Comparison of ENCODE assay signal across 20 mouse cellular contexts in genomic region chr10:39956340-39956878, GRCm38 (mm10). TPM values are rescaled to one million over a fixed set of nuclear protein-coding genes. Genes with fewer than 3 reads are reported as not detected.
DNase-seq lines count a peak whose midpoint lies in the region; ATAC-seq and TF ChIP-seq lines count a peak whose summit lies in the region.
"Had no signal": no experiment of that assay in that cellular context is flagged by ENCODE, and none has a peak within 500 bp of the region (broad histone marks: within the 10 kb centered on the region; RNA-seq: fewer than 3 reads in every experiment).

No protein-coding gene starts in this region.

- no peaks in the 10 kb centered on the region for H3K27me3 ChIP-seq in heart, adult 2 months (ENCODE audit: control insufficient read depth, insufficient read depth, low read length)
- no peaks in the 10 kb centered on the region for H3K27me3 ChIP-seq in liver, embryonic 14.5 days (ENCODE audit: control insufficient read depth, insufficient read depth, low read length)
- H3K27me3 ChIP-seq in liver, embryonic 12.5 days (replicated peaks), result no peaks in the 10 kb centered on the region; the same call in 1 of the 2 replicates
- no peaks in the 10 kb centered on the region; a peak in 1 of 4 replicates for H3K27me3 ChIP-seq in MEL (ENCODE audit: control insufficient read depth in 1 of 2, insufficient read depth in 2 of 2, low read length in 2 of 2)
- no peaks in the 10 kb centered on the region for H3K27me3 ChIP-seq in kidney, postnatal 0 days (ENCODE audit: insufficient read depth, low read length)
- H3K27me3 ChIP-seq: heart, embryonic 15.5 days; limb, embryonic 12.5 days; lung, embryonic 15.5 days; megakaryocyte, embryonic 14.5 days had no signal

- H3K4me3 ChIP-seq in heart, adult 2 months, result no peak overlapping the region
- H3K4me3 ChIP-seq in liver, embryonic 14.5 days (ENCODE audit: insufficient read depth in 1 of 2, low read depth in 2 of 2, low read length in 2 of 2), result no peak overlapping the region
- H3K4me3 ChIP-seq in liver, embryonic 12.5 days, result no peak overlapping the region
- no peak overlapping the region for H3K4me3 ChIP-seq in MEL (ENCODE audit: control insufficient read depth in 1 of 2, insufficient read depth in 1 of 2, low read depth in 2 of 2, low read length in 2 of 2)
- H3K4me3 ChIP-seq in kidney, postnatal 0 days (replicated peaks; ENCODE audit: low read depth, low read length), result no peak overlapping the region
- H3K4me3 ChIP-seq: heart, embryonic 15.5 days; limb, embryonic 12.5 days; lung, embryonic 15.5 days; megakaryocyte, embryonic 14.5 days had no signal

- H3K36me3 ChIP-seq in heart, adult 2 months (ENCODE audit: control insufficient read depth, insufficient read depth, low read length), result peaks cover 4% of the 10 kb centered on the region; the same call in 1 of the 2 replicates
- H3K36me3 ChIP-seq in liver, embryonic 14.5 days (replicated peaks; ENCODE audit: control insufficient read depth, insufficient read depth, low read depth), result no peaks in the 10 kb centered on the region
- no peaks in the 10 kb centered on the region for H3K36me3 ChIP-seq in liver, embryonic 12.5 days
- no peaks in the 10 kb centered on the region for H3K36me3 ChIP-seq in MEL (ENCODE audit: control insufficient read depth in 1 of 2, insufficient read depth in 2 of 2, low read length in 2 of 2)
- no peaks in the 10 kb centered on the region for H3K36me3 ChIP-seq in kidney, postnatal 0 days (ENCODE audit: insufficient read depth, low read length)
- H3K36me3 ChIP-seq: heart, embryonic 15.5 days; limb, embryonic 12.5 days; lung, embryonic 15.5 days had no signal

- no peak for DNase-seq in heart, adult 2 months
- no peak for DNase-seq in heart, postnatal 25 days (ENCODE audit: low spot score)
- no peak for DNase-seq in liver, embryonic 14.5 days (ENCODE audit: low read depth in 3 of 3, low spot score in 3 of 3)
- DNase-seq in MEL (ENCODE audit: low read depth, low spot score), result peak; percentile 53
- peak; percentile 38 for DNase-seq in kidney, postnatal 0 days (ENCODE audit: low spot score)
- DNase-seq in spleen, adult 18-20 months, result no peak
- no peak for DNase-seq in adrenal gland, adult 2 months
- DNase-seq: adrenal gland, postnatal 36 days; retina, postnatal 1 day had no signal

- H3K9me3 ChIP-seq in liver, embryonic 14.5 days (ENCODE audit: control insufficient read depth, low read length), result no peaks in the 10 kb centered on the region
- no peaks in the 10 kb centered on the region for H3K9me3 ChIP-seq in liver, embryonic 12.5 days (replicated peaks)
- no peaks in the 10 kb centered on the region for H3K9me3 ChIP-seq in MEL (replicated peaks; ENCODE audit: insufficient read depth, low read length)
- H3K9me3 ChIP-seq in kidney, postnatal 0 days (replicated peaks; ENCODE audit: low read length), result no peaks in the 10 kb centered on the region
- H3K9me3 ChIP-seq: heart, embryonic 15.5 days; limb, embryonic 12.5 days; lung, embryonic 15.5 days; megakaryocyte, embryonic 14.5 days had no signal

- ATAC-seq in liver, embryonic 14.5 days (ENCODE audit: insufficient read depth), result no peak
- ATAC-seq in liver, embryonic 12.5 days, result no peak
- no peak for ATAC-seq in kidney, postnatal 0 days (replicated peaks; ENCODE audit: low FRiP score, low read depth)
- ATAC-seq: CD4-positive, CD25-positive, alpha-beta regulatory T cell, adult 4 months had no signal

- peak; percentile 52 for TF ChIP-seq RAD21 in MEL (IDR thresholded peaks at IDR 0.05; ENCODE audit: low read depth, low read length)

- peaks cover 4% of the 10 kb centered on the region for H3K4me1 ChIP-seq in heart, adult 2 months (ENCODE audit: control insufficient read depth, insufficient read depth, low read length)
- H3K4me1 ChIP-seq in liver, embryonic 14.5 days (replicated peaks; ENCODE audit: control insufficient read depth in 2 of 2, insufficient read depth in 2 of 2, low read length in 1 of 2), result peaks cover 0 to 4% of the 10 kb centered on the region in 2 experiments; a peak in 2 of 4 replicates
- H3K4me1 ChIP-seq in liver, embryonic 12.5 days, result peaks cover 19% of the 10 kb centered on the region
- H3K4me1 ChIP-seq in MEL (ENCODE audit: control insufficient read depth in 1 of 2, insufficient read depth in 2 of 2, low read length in 2 of 2), result no peaks in the 10 kb centered on the region
- H3K4me1 ChIP-seq in kidney, postnatal 0 days (replicated peaks; ENCODE audit: insufficient read depth, low read length), result no peaks in the 10 kb centered on the region

- no peaks in the 10 kb centered on the region for H3K79me2 ChIP-seq in heart, adult 2 months (replicated peaks; ENCODE audit: control insufficient read depth, insufficient read depth, low read length)
- H3K79me2 ChIP-seq in MEL (ENCODE audit: control insufficient read depth, insufficient read depth, low read length, poor library complexity), result no peaks in the 10 kb centered on the region

- no peak overlapping the region for H3K9ac ChIP-seq in heart, adult 2 months (ENCODE audit: low read depth, low read length)
- H3K9ac ChIP-seq in liver, embryonic 14.5 days (replicated peaks), result no peak overlapping the region
- no peak overlapping the region for H3K9ac ChIP-seq in liver, embryonic 12.5 days
- H3K9ac ChIP-seq in MEL (ENCODE audit: control insufficient read depth, low read depth, low read length, poor library complexity, severe bottlenecking), result no peak overlapping the region
- H3K9ac ChIP-seq in kidney, postnatal 0 days (ENCODE audit: low read depth, low read length), result no peak overlapping the region
- H3K9ac ChIP-seq: heart, embryonic 15.5 days; limb, embryonic 12.5 days; lung, embryonic 15.5 days had no signal

- TF ChIP-seq POLR2A in heart, adult 2 months (IDR thresholded peaks at IDR 0.05; ENCODE audit: insufficient read depth, low read depth, low read length), result no peak
- no peak for TF ChIP-seq POLR2A in MEL (IDR thresholded peaks at IDR 0.05; ENCODE audit: control insufficient read depth in 1 of 2, insufficient read depth in 1 of 2, low read depth in 1 of 2, low read length in 2 of 2, poor library complexity in 1 of 2)

- intact Hi-C loops in heart, adult 2 months (cut with DNase I), result loop anchor here (5.0 to 10.0 kb wide), 3 partner anchors 59 to 542 kb away; partner anchors contain the start of gene Mfsd4b4
- intact Hi-C loops in heart, postnatal 25 days (cut with DNase I), result loop anchor here (5.0 kb wide), 1 partner anchor 59 kb away; the partner anchor contains the start of gene Mfsd4b4

- no peak overlapping the region for H3K27ac ChIP-seq in heart, adult 2 months
- H3K27ac ChIP-seq in liver, embryonic 14.5 days, result no peak overlapping the region
- H3K27ac ChIP-seq in liver, embryonic 12.5 days, result no peak overlapping the region
- no peak overlapping the region for H3K27ac ChIP-seq in MEL (ENCODE audit: control insufficient read depth, low read depth, low read length)
- H3K27ac ChIP-seq in kidney, postnatal 0 days, result no peak overlapping the region
- H3K27ac ChIP-seq: heart, embryonic 15.5 days; limb, embryonic 12.5 days; lung, embryonic 15.5 days had no signal

- H3K4me2 ChIP-seq in liver, embryonic 14.5 days (ENCODE audit: low read depth), result no peak overlapping the region
- no peak overlapping the region for H3K4me2 ChIP-seq in liver, embryonic 12.5 days
- no peak overlapping the region for H3K4me2 ChIP-seq in kidney, postnatal 0 days (ENCODE audit: low read length)
- H3K4me2 ChIP-seq: heart, embryonic 15.5 days; limb, embryonic 12.5 days; lung, embryonic 15.5 days had no signal

- TF ChIP-seq CTCF in heart, adult 2 months (IDR thresholded peaks at IDR 0.05), result 0 out of 2 replicates have a peak, but pooled peaks have one; percentile 3
- TF ChIP-seq CTCF in liver, embryonic 14.5 days (IDR thresholded peaks at IDR 0.05; ENCODE audit: low read depth), result peak; percentile 9; the same call in 1 of the 2 replicates
- TF ChIP-seq CTCF in MEL (IDR thresholded peaks at IDR 0.05 in 2 of 3, conservative IDR thresholded peaks at IDR 0.05 in 1 of 3; ENCODE audit: control insufficient read depth in 1 of 3, insufficient read depth in 1 of 3, low read depth in 2 of 3, low read length in 3 of 3, poor library complexity in 1 of 3, severe bottlenecking in 1 of 3), result peak in 2 of 3 experiments; percentile 18 to 54; a peak in 3 of 6 replicates
- peak; percentile 45 for TF ChIP-seq CTCF in kidney, postnatal 0 days (IDR thresholded peaks at IDR 0.05; ENCODE audit: low read depth)

- TF ChIP-seq EP300 in heart, adult 2 months (IDR thresholded peaks at IDR 0.05; ENCODE audit: insufficient read depth, low read depth, low read length), result no peak
- TF ChIP-seq EP300 in liver, embryonic 14.5 days (IDR thresholded peaks at IDR 0.05; ENCODE audit: low read depth), result no peak
- no peak for TF ChIP-seq EP300 in MEL (IDR thresholded peaks at IDR 0.05; ENCODE audit: low read depth in 1 of 2, low read length in 2 of 2)

- WGBS in heart, adult 2 months, result 56% methylated on average over 2 of the region's 2 CpGs
- 46% methylated on average over 2 of the region's 2 CpGs for WGBS in liver, embryonic 14.5 days (ENCODE audit: insufficient replicate concordance)
- WGBS in liver, embryonic 12.5 days (ENCODE audit: insufficient replicate concordance), result 53% methylated on average over 2 of the region's 2 CpGs
- WGBS in kidney, postnatal 0 days, result 60% methylated on average over 2 of the region's 2 CpGs

RNA-seq across cellular contexts. Expression of gene Mfsd4b3, which starts 3.5 kb away (rescaled TPM):
- 1 to 10 TPM; 5.5 to 5.7 TPM for total RNA-seq in heart, adult 2 months (2021)
- 4.6 and 9.0 TPM in 2 replicates for polyA plus RNA-seq in heart, adult 2 months (2012; rRNA removed)
- total RNA-seq in heart, postnatal 25 days (2021), result 1 to 10 TPM; 4.0 to 5.7 TPM
- polyA plus RNA-seq in liver, embryonic 14.5 days (2012; rRNA removed), result 1.2 and 1.4 TPM in 2 replicates
- polyA plus RNA-seq in liver, embryonic 14.5 days (2014; fragmentation: Nextera tagmentation; extraction: Ambion mirVana), result 2.3 TPM in 2 replicates
- polyA plus RNA-seq in liver, embryonic 12.5 days (2016; fragmentation: Nextera tagmentation; extraction: Ambion mirVana), result 0.89 and 1.1 TPM in 2 replicates
- total RNA-seq in MEL (2012; rRNA removed), result not detected in 2 replicates
- polyA plus RNA-seq in MEL (2012; ENCODE audit: insufficient read depth in 1 of 2, insufficient read length in 2 of 2, low read depth in 1 of 2, low replicate concordance in 2 of 2, missing spikeins in 1 of 2), result not detected
- polyA plus RNA-seq in kidney, postnatal 0 days (2015; fragmentation: Nextera tagmentation; extraction: Ambion mirVana), result 7.8 and 8.7 TPM in 2 replicates
- 1 to 10 TPM; 3.9 to 9.7 TPM for total RNA-seq in adrenal gland, adult 2 months (2021)
- polyA plus RNA-seq in adrenal gland, adult 2 months (2012; rRNA removed), result 2.0 and 2.9 TPM in 2 replicates
- total RNA-seq: left cerebral cortex, adult 18-20 months had no signal
- polyA plus RNA-seq: CD4-positive, CD25-positive, alpha-beta regulatory T cell, adult 4 months had no signal

RNA-seq across cellular contexts. Expression of gene Mfsd4b2, which starts 29.7 kb away (rescaled TPM):
- total RNA-seq in heart, adult 2 months (2021), result under 1 TPM; 0.21 to 0.30 TPM
- 0.09 TPM in 1 of 2 replicates, not detected in the other for polyA plus RNA-seq in heart, adult 2 months (2012; rRNA removed)
- not detected for total RNA-seq in heart, postnatal 25 days (2021)
- polyA plus RNA-seq in liver, embryonic 14.5 days (2012; rRNA removed), result 0.04 TPM in 1 of 2 replicates, not detected in the other
- not detected in 2 replicates for polyA plus RNA-seq in liver, embryonic 14.5 days (2014; fragmentation: Nextera tagmentation; extraction: Ambion mirVana)
- not detected in 2 replicates for polyA plus RNA-seq in liver, embryonic 12.5 days (2016; fragmentation: Nextera tagmentation; extraction: Ambion mirVana)
- not detected in 2 replicates for total RNA-seq in MEL (2012; rRNA removed)
- polyA plus RNA-seq in MEL (2012; ENCODE audit: insufficient read depth in 1 of 2, insufficient read length in 2 of 2, low read depth in 1 of 2, low replicate concordance in 2 of 2, missing spikeins in 1 of 2), result not detected
- not detected in 2 replicates for polyA plus RNA-seq in kidney, postnatal 0 days (2015; fragmentation: Nextera tagmentation; extraction: Ambion mirVana)
- under 1 TPM; 0.32 to 0.41 TPM for total RNA-seq in adrenal gland, adult 2 months (2021)
- 0.03 TPM in 1 of 2 replicates, not detected in the other for polyA plus RNA-seq in adrenal gland, adult 2 months (2012; rRNA removed)
- total RNA-seq: neutrophil, adult 5-6 weeks had no signal
- polyA plus RNA-seq: CD4-positive, CD25-positive, alpha-beta regulatory T cell, adult 4 months; embryonic facial prominence, embryonic 11.5 days; heart, embryonic 15.5 days; hindbrain, embryonic 11.5 days; limb, embryonic 12.5 days; lung, embryonic 15.5 days had no signal

RNA-seq across cellular contexts. Expression of gene Mfsd4b5, which starts 30.0 kb away (rescaled TPM):
- total RNA-seq in heart, adult 2 months (2021), result under 1 TPM; 0.31 to 0.68 TPM
- 0.27 and 0.32 TPM in 2 replicates for polyA plus RNA-seq in heart, adult 2 months (2012; rRNA removed)
- under 1 TPM; 0.34 to 0.44 TPM for total RNA-seq in heart, postnatal 25 days (2021)
- polyA plus RNA-seq in liver, embryonic 14.5 days (2012; rRNA removed), result 0.09 and 0.15 TPM in 2 replicates
- polyA plus RNA-seq in liver, embryonic 14.5 days (2014; fragmentation: Nextera tagmentation; extraction: Ambion mirVana), result 0.04 TPM in 1 of 2 replicates, not detected in the other
- polyA plus RNA-seq in liver, embryonic 12.5 days (2016; fragmentation: Nextera tagmentation; extraction: Ambion mirVana), result 0.05 and 0.13 TPM in 2 replicates
- not detected in 2 replicates for total RNA-seq in MEL (2012; rRNA removed)
- polyA plus RNA-seq in MEL (2012; ENCODE audit: insufficient read depth in 1 of 2, insufficient read length in 2 of 2, low read depth in 1 of 2, low replicate concordance in 2 of 2, missing spikeins in 1 of 2), result not detected
- polyA plus RNA-seq in kidney, postnatal 0 days (2015; fragmentation: Nextera tagmentation; extraction: Ambion mirVana), result 11.8 and 13.3 TPM in 2 replicates
- 1 to 10 TPM; 1.0 to 1.2 TPM for total RNA-seq in adrenal gland, adult 2 months (2021)
- 0.40 and 0.43 TPM in 2 replicates for polyA plus RNA-seq in adrenal gland, adult 2 months (2012; rRNA removed)
- polyA plus RNA-seq: embryonic facial prominence, embryonic 11.5 days; heart, embryonic 15.5 days; stomach, embryonic 14.5 days had no signal

RNA-seq across cellular contexts. Expression of gene Mfsd4b4, which starts 57.4 kb away (rescaled TPM):
- 1 to 10 TPM; 3.5 to 3.7 TPM for total RNA-seq in heart, adult 2 months (2021)
- polyA plus RNA-seq in heart, adult 2 months (2012; rRNA removed), result 3.1 and 4.9 TPM in 2 replicates
- 1 to 10 TPM; 3.3 to 4.0 TPM for total RNA-seq in heart, postnatal 25 days (2021)
- 1.9 and 2.2 TPM in 2 replicates for polyA plus RNA-seq in liver, embryonic 14.5 days (2012; rRNA removed)
- polyA plus RNA-seq in liver, embryonic 14.5 days (2014; fragmentation: Nextera tagmentation; extraction: Ambion mirVana), result 1.1 and 1.2 TPM in 2 replicates
- polyA plus RNA-seq in liver, embryonic 12.5 days (2016; fragmentation: Nextera tagmentation; extraction: Ambion mirVana), result 2.1 and 2.2 TPM in 2 replicates
- total RNA-seq in MEL (2012; rRNA removed), result 0.04 TPM in 1 of 2 replicates, not detected in the other
- not detected for polyA plus RNA-seq in MEL (2012; ENCODE audit: insufficient read depth in 1 of 2, insufficient read length in 2 of 2, low read depth in 1 of 2, low replicate concordance in 2 of 2, missing spikeins in 1 of 2)
- 4.6 and 5.3 TPM in 2 replicates for polyA plus RNA-seq in kidney, postnatal 0 days (2015; fragmentation: Nextera tagmentation; extraction: Ambion mirVana)
- 10 to 100 TPM in 1 of 2 experiments, 1 to 10 TPM in 1; 5.0 to 11.5 TPM for total RNA-seq in adrenal gland, adult 2 months (2021)
- 2.6 and 2.8 TPM in 2 replicates for polyA plus RNA-seq in adrenal gland, adult 2 months (2012; rRNA removed)

Comparison
In these comparisons a context has a peak if more than half of its experiments do, and no peak if none do; other contexts are left out.
1. DNase-seq: peak in MEL (single experiment) and kidney, postnatal 0 days (single experiment); none in heart, adult 2 months (0 of 2), heart, postnatal 25 days (single experiment), liver, embryonic 14.5 days (0 of 3), spleen, adult 18-20 months (0 of 2) and adrenal gland, adult 2 months (single experiment).
2. Peak in every context shown above with its lines, with median percentiles within 50 percentile points of each other: CTCF ChIP-seq.